Mouse (Mus musculus) liver, embryonic 14.5 days (tissue): ENCODE results near the gene Foxf1.

Source experiments
- CTCF ChIP-seq: IDR thresholded peaks from 2 replicates; pipeline ENCODE4 v1.5.1; 2016; ENCODE audit warnings: antibody characterized with exemption, low read depth, control low read depth
- EP300 ChIP-seq: IDR thresholded peaks from 2 replicates; pipeline ENCODE4 v1.6.1; 2016; ENCODE audit warnings: antibody characterized with exemption, low read depth

- TF ChIP-seq CTCF (no peak), EP300 (no peak)
These were observed 825 bp downstream of the Foxf1 start for GRCm38 (mm10) chr8:121085011-121085410.
